Mouse (Mus musculus) hindbrain, postnatal 0 days (tissue): ENCODE results near the gene Wfikkn1. TPM values are rescaled to one million over a fixed set of nuclear protein-coding genes. Genes with fewer than 3 reads are reported as not detected.

Experiments
- ATAC-seq: fragments of 200-750 bp; cut with Nextera tagmentation; 2 replicates; pipeline ENCODE4 v1.8.0; 2017; ENCODE audit warnings: mild to moderate bottlenecking, moderate TSS enrichment, moderate library complexity
- DNase-seq: peaks from one replicate; pipeline ENCODE4 v3.0.0-alpha.2; 2015; ENCODE audit warnings: low spot score
- H3K27ac ChIP-seq: fragments of 300-500 bp; sonication (generic); 2 replicates; pipeline ENCODE4 v1.5.1; 2014; ENCODE audit warnings: mild to moderate bottlenecking
- H3K27me3 ChIP-seq: fragments of 300-500 bp; sonication (generic); 2 replicates; pipeline ENCODE4 v1.6.1; 2014; ENCODE audit warnings: low read length, mixed read lengths; ENCODE audit not compliant: insufficient read depth
- H3K36me3 ChIP-seq: fragments of 300-500 bp; sonication (generic); 2 replicates; pipeline ENCODE4 v1.6.1; 2014; ENCODE audit warnings: low read length, mixed read lengths; ENCODE audit not compliant: insufficient read depth
- H3K4me1 ChIP-seq: fragments of 300-500 bp; sonication (generic); 2 replicates; pipeline ENCODE4 v1.6.1; 2014; ENCODE audit warnings: antibody characterized with exemption, low read length, mixed read lengths; ENCODE audit not compliant: insufficient read depth
- H3K4me2 ChIP-seq: fragments of 300-500 bp; sonication (generic); 2 replicates; pipeline ENCODE4 v1.6.1; 2014; ENCODE audit warnings: low read depth, mild to moderate bottlenecking, low read length, moderate library complexity, mixed read lengths
- H3K4me3 ChIP-seq: fragments of 300-500 bp; sonication (generic); 2 replicates; pipeline ENCODE4 v1.5.1; 2014; ENCODE audit warnings: low read length
- H3K9ac ChIP-seq: fragments of 300-500 bp; sonication (generic); replicated peaks from 2 replicates; pipeline ENCODE4 v1.6.1; 2014; ENCODE audit warnings: mild to moderate bottlenecking, low read length, moderate library complexity, mixed read lengths
- H3K9me3 ChIP-seq: fragments of 300-500 bp; sonication (generic); 2 replicates; pipeline ENCODE4 v1.6.1; 2016; ENCODE audit warnings: low read length, mixed read lengths
- CTCF ChIP-seq: IDR thresholded peaks from 2 replicates; pipeline ENCODE4 v1.5.1; 2016; ENCODE audit warnings: antibody characterized with exemption, control low read depth, low read depth
- WGBS: fragments of 180-500 bp; shearing (Covaris S2); extraction: QIAGEN DNeasy Blood & Tissue Kit; methylation state at CpG from one replicate; pipeline ENCODE4 v1.1.7; 2014; 5-methylcytosine and 5-hydroxymethylcytosine counted together
- polyA plus RNA-seq: library from polyadenylated mRNA; unstranded; fragments of >200 nt; fragmentation: Nextera tagmentation; extraction: Ambion mirVana; gene quantifications from 2 replicates; pipeline ENCODE4 v1.2.1, GENCODE M21; 2015
- total RNA-seq: library from RNA; depleted of rRNA; stranded (reverse); fragments of >200 nt; gene quantifications from 2 replicates; pipeline ENCODE4 v1.2.3, GENCODE M21; 2014; rRNA removed

Wfikkn1 gene
- total RNA-seq, result 1.2 and 1.5 TPM in 2 replicates
- polyA plus RNA-seq, result 0.33 and 0.58 TPM in 2 replicates

DNA sequence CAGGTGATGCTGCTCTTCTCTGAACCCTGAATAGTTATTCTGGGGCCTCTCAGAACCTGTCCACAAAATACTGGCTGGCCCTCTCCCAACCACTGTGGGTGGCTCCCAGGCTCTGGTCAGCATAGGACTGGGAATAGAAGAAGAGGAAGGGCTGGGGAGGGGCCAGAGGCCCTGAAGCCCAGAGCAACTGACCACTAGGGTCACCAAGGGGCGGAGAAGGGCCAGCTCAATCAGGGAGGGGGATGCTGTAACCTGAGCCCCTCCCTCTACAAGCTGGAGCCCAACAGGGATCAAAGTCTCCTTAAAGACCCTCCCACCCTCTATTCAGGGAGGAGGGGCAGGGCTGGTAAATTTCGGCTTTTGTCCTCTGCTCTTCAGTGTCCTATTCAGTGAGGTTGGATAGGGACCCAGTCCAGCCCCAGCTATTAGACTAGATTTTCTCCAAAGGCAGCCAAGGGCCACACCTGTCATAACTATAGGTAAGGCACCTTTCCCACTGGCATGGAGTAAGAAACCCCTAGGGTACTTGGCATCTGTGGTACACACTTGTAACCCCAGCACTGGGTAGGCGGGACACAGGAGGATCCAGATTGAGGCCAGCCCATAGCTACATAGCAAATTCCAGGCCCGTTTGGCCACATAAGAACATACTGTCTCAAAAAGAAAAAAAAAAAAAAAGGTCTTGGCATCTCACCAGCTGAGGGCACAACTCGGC is at the start of gene Wfikkn1:
TSS of gene Wfikkn1 (minus strand) at position 663 of the 715 bp plus-strand sequence.
- Histone ChIP-seq H3K36me3 (peaks cover 28% of the 10 kb centered on the region), H3K9me3 (no peaks in the 10 kb centered on the region), H3K4me3 (no peak within 1 kb of the TSS), H3K4me2 (no peak within 1 kb of the TSS), H3K27ac (0 out of 2 replicates have a peak within 1 kb of the TSS, but pooled peaks have one; percentile 13), H3K9ac (0 out of 2 replicates have a peak within 1 kb of the TSS, but pooled peaks have one; percentile 26), H3K4me1 (peaks cover 9% of the 10 kb centered on the region; the same call in 1 of the 2 replicates), H3K27me3 (no peaks in the 10 kb centered on the region)
- 26% methylated on average over 5 of the region's 5 CpGs for WGBS
- DNase-seq (peak; percentile 35), ATAC-seq (no peak)
- TF ChIP-seq CTCF, result no peak

DNA sequence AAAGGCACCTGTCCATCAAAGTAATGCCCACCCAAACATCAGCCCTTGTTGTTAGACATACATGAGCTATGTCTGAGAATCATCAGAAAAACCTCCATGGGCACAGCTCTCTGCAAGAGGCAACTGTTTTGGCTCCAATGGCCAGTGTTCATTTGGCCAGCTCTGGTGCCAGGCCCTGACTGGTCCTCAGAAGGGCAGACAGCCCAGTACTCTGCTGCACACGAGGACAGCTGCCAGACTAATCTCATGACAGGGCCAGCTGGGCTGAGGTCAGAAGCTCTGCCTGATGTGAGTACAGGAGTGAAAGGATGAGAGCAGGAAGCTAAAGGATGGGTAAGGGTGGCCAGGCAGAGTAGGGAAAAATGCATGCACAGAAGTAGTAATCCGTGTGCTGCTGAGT is 44.7 kb upstream of the Wfikkn1 start:
- no peak overlapping the region for H3K27ac ChIP-seq
- H3K4me3 ChIP-seq, result no peak overlapping the region
- no peaks in the 10 kb centered on the region for H3K27me3 ChIP-seq
- DNase-seq (peak; percentile 64), ATAC-seq (peak; percentile 61; the same call in 1 of the 2 replicates)
- no peak overlapping the region for H3K4me2 ChIP-seq
- no peak overlapping the region for H3K9ac ChIP-seq
- TF ChIP-seq CTCF, result no peak
- peaks cover 24% of the 10 kb centered on the region for H3K36me3 ChIP-seq
- WGBS, result 61% methylated on average over 2 of the region's 2 CpGs
- no peaks in the 10 kb centered on the region for H3K9me3 ChIP-seq
- no peaks in the 10 kb centered on the region for H3K4me1 ChIP-seq

DNA sequence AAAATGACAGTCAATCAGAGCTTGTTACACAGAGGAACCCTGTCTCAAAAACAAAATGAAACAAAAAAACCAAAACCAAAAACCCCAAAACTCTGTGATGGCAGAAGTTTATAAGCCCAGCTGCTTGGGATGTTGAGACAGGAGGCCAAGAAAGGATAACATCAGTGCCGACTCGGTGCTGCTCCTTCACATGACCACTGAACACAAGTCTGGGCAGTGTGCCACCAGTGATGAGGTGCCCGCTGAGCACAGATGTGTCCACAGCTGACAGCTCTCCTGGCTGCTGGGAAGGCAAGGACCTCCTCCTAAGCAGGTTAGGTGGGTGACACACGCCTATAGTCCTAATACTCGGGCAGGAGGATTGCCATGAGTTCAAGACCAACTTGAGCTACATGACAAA is 41.5 kb upstream of the Wfikkn1 start:
- no peaks in the 10 kb centered on the region for H3K27me3 ChIP-seq
- H3K4me2 ChIP-seq, result no peak overlapping the region
- H3K9me3 ChIP-seq, result no peaks in the 10 kb centered on the region
- peaks cover 15% of the 10 kb centered on the region for H3K4me1 ChIP-seq
- H3K27ac ChIP-seq, result no peak overlapping the region
- no peak overlapping the region for H3K9ac ChIP-seq
- no peak for TF ChIP-seq CTCF
- H3K4me3 ChIP-seq, result no peak overlapping the region
- peaks cover 10% of the 10 kb centered on the region; the same call in 1 of the 2 replicates for H3K36me3 ChIP-seq
- DNase-seq (no peak), ATAC-seq (no peak)
- 57% methylated on average over 5 of the region's 5 CpGs for WGBS

DNA sequence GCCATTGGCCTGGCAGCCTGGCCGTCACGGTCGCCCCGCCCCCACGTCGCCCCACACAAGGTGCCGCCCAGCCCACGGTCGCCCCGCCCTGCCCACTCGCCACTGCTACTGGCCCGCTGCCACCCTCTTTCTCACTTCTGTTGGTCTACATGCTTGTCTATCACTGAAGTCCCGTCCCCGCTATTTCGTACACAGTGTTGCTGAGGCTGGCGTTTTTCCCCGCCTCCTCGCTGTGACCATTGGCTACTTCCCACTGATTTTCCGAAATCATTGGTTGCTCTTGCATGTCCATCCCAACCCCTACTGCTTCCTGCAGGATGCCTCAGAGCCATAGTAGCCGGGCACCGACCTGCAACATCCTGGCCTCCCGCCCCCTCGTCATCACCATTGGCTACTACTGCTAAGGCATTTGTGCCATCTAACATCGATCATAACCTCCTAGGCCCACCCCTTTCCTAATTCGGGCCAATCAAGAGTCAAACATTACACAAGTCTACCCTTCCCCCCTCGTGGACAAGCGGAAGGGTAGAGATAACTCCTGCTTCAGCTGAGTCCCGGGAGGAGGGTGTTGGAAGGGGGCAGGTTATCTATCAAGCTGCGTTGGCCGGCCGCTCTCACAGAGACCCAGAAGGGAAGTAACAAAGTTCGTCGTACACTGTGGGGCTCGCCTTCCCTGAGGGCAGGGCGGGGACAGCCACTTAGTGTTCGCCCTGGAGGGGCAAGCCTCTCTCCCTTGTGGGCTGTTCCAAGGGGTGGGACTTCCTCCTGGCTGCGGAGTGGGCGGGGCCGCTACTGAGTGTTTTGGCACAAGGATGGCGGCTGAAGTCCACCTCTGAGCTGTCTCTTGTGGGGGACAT is 39.4 kb upstream of the Wfikkn1 start:
- Histone ChIP-seq H3K4me1 (peaks cover 16% of the 10 kb centered on the region), H3K4me2 (peak overlapping the region; percentile 60), H3K9me3 (no peaks in the 10 kb centered on the region), H3K27me3 (no peaks in the 10 kb centered on the region), H3K9ac (peak overlapping the region; percentile 45), H3K36me3 (0 out of 2 replicates have a peak, but pooled peaks cover 4% of the 10 kb centered on the region), H3K4me3 (peak overlapping the region; percentile 79), H3K27ac (peak overlapping the region; percentile 92)
- ATAC-seq (peak; percentile 99), DNase-seq (peak; percentile 100)
- 0% methylated on average over 33 of the region's 40 CpGs for WGBS
- peak; percentile 29 for TF ChIP-seq CTCF

DNA sequence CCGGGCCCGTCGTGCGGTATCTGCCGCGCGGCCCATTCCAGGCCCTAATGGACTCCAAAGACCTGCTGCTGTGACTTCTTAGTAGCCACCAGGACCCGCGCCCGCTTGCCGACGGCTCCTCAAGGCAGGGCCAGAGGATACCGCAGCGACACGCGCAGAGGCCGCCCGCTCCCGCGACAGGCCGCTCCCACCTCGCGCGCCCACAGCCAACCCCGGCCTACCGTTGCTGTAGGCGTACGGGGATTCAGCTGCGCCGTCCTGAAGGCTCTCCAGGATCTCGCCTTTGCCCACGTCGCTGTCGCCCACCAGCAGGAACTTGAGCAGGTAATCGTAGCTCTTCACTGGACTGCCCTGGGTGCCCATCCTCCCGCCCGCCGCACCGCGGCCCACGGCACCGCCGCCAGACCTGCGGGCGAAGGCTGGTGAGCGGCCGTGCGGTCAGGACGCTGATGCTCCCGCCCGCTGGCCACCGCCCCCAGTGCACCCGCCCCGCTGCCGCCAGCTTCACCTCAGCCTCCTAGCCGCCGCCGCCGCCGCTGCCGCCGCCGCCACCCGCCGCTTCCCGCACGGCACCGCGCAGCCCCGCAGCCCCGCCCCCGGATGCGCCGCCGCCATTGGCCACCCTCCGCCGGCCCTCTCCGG is 38.6 kb upstream of the Wfikkn1 start, which contains the start of gene Rab40c:
TSS of gene Rab40c (minus strand) at position 584 of the 642 bp plus-strand sequence.
- DNase-seq, result peak; percentile 52
- peak within 1 kb of the TSS; percentile 85 for H3K9ac ChIP-seq
- H3K4me2 ChIP-seq, result peak within 1 kb of the TSS; percentile 60
- no peaks in the 10 kb centered on the region for H3K9me3 ChIP-seq
- peak; percentile 0; the same call in 1 of the 2 replicates for ATAC-seq
- H3K4me3 ChIP-seq, result peak within 1 kb of the TSS; percentile 79
- peaks cover 16% of the 10 kb centered on the region for H3K4me1 ChIP-seq
- 0 out of 2 replicates have a peak, but pooled peaks cover 4% of the 10 kb centered on the region for H3K36me3 ChIP-seq
- H3K27me3 ChIP-seq, result no peaks in the 10 kb centered on the region
- WGBS, result under 1% methylated on average over 51 of the region's 78 CpGs
- TF ChIP-seq CTCF, result no peak
- H3K27ac ChIP-seq, result peak within 1 kb of the TSS; percentile 92
